Mouse (Mus musculus): ENCODE measurements around the gene Bgn.

DNA sequence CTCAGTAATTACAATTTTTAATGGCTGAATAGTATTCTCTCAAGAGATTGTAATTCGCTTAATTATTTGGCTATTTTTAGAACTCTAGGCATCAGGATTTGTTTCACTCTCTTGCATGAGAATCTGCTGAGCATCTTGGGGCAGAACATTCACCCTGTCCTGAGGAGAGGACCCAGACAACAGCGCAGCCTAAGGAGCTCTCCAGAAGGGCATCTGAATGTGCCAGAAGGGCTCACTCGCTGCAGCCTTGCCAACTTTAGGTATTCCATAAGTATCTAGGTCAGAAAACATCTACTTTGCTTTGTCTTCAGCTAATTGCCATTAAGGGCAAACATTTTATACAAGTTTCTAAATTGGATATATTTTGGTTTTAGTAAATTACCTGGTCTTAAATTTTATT, 25.8 kb downstream of the Bgn start:
- TF ChIP-seq CTCF (IDR thresholded peaks at IDR 0.05) (no peak), EP300 (IDR thresholded peaks at IDR 0.05) (no peak)
